Comparison of ENCODE assay signal across 22 mouse cellular contexts in the genomic region with DNA sequence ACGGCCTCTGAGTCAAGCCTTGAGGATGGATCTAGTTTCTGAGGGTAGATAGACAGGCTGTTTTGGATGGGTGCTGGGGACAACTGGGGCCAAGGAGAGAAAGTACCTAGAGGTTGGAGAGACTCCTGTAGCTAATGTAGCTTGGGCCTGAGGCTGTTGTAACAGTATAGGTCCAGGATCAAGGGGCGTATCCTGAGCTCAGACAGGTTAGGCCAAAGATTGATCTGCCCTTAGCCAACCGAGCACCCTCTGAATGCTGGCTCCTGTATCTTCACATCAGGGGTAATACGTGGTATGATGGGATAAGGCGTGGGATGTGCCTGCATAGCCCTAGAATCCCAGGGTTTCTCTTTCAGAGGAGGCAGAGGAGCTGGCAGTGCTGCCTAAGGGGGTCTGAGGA. TPM values are rescaled to one million over a fixed set of nuclear protein-coding genes. Genes with fewer than 3 reads are reported as not detected.
DNase-seq lines count a peak whose midpoint lies in the region; ATAC-seq and TF ChIP-seq lines count a peak whose summit lies in the region.
"Had no signal": no experiment of that assay in that cellular context is flagged by ENCODE, and none has a peak within 500 bp of the region (broad histone marks: within the 10 kb centered on the region; RNA-seq: fewer than 3 reads in every experiment).

No protein-coding gene starts in this region.

- no peak overlapping the region for H3K4me3 ChIP-seq in heart, embryonic 13.5 days
- H3K4me3 ChIP-seq in limb, embryonic 15.5 days, result no peak overlapping the region
- H3K4me3 ChIP-seq in limb, embryonic 10.5 days, result no peak overlapping the region
- no peak overlapping the region for H3K4me3 ChIP-seq in stomach, embryonic 14.5 days (ENCODE audit: low read depth, low read length)
- H3K4me3 ChIP-seq in stomach, postnatal 0 days (ENCODE audit: low read depth, low read length), result no peak overlapping the region
- H3K4me3 ChIP-seq: embryonic facial prominence, embryonic 12.5 days; hindbrain, embryonic 10.5 days had no signal

- H3K9ac ChIP-seq in heart, embryonic 13.5 days, result no peak overlapping the region
- no peak overlapping the region for H3K9ac ChIP-seq in limb, embryonic 15.5 days
- no peak overlapping the region for H3K9ac ChIP-seq in stomach, embryonic 14.5 days (replicated peaks; ENCODE audit: low read depth, low read length)
- H3K9ac ChIP-seq in stomach, postnatal 0 days (ENCODE audit: low read length), result no peak overlapping the region; the same call in 1 of the 2 replicates
- H3K9ac ChIP-seq: embryonic facial prominence, embryonic 12.5 days; hindbrain, embryonic 14.5 days had no signal

- no peak for TF ChIP-seq CTCF in stomach, postnatal 0 days (IDR thresholded peaks at IDR 0.05; ENCODE audit: low read depth)

- peaks cover 74% of the 10 kb centered on the region for H3K4me1 ChIP-seq in heart, embryonic 13.5 days
- peaks cover 74% of the 10 kb centered on the region for H3K4me1 ChIP-seq in limb, embryonic 15.5 days
- peaks cover 23% of the 10 kb centered on the region for H3K4me1 ChIP-seq in limb, embryonic 10.5 days
- peaks cover 35% of the 10 kb centered on the region for H3K4me1 ChIP-seq in stomach, embryonic 14.5 days (ENCODE audit: control insufficient read depth, insufficient read depth, low read length)
- peaks cover 10% of the 10 kb centered on the region for H3K4me1 ChIP-seq in stomach, postnatal 0 days (replicated peaks; ENCODE audit: control insufficient read depth, insufficient read depth)

- intact Hi-C loops in left cerebral cortex, postnatal 14 days (cut with DNase I), result no loop called here

- no peak for ATAC-seq in heart, embryonic 13.5 days (ENCODE audit: extremely low read depth, insufficient number of reproducible peaks, low FRiP score, low TSS enrichment)
- ATAC-seq in limb, embryonic 15.5 days (ENCODE audit: insufficient number of reproducible peaks, low FRiP score, low TSS enrichment, low read depth), result no peak
- ATAC-seq in stomach, embryonic 14.5 days (ENCODE audit: insufficient number of reproducible peaks, insufficient read depth, low FRiP score, low read depth), result no peak
- ATAC-seq in stomach, postnatal 0 days (ENCODE audit: low FRiP score, low TSS enrichment), result no peak
- ATAC-seq: CD4-positive, CD25-positive, alpha-beta regulatory T cell, adult 4 months; forebrain, embryonic 16.5 days had no signal

- 82% methylated on average over 5 of the region's 5 CpGs for WGBS in heart, embryonic 13.5 days
- 92% methylated on average over 5 of the region's 5 CpGs for WGBS in limb, embryonic 15.5 days
- WGBS in limb, embryonic 10.5 days, result 92% methylated on average over 5 of the region's 5 CpGs
- WGBS in stomach, embryonic 14.5 days, result 87% methylated on average over 5 of the region's 5 CpGs
- WGBS in stomach, postnatal 0 days, result 89% methylated on average over 5 of the region's 5 CpGs

- H3K27me3 ChIP-seq in heart, embryonic 13.5 days (replicated peaks), result no peaks in the 10 kb centered on the region
- H3K27me3 ChIP-seq in limb, embryonic 15.5 days, result no peaks in the 10 kb centered on the region
- no peaks in the 10 kb centered on the region for H3K27me3 ChIP-seq in limb, embryonic 10.5 days (ENCODE audit: low read depth, poor library complexity, severe bottlenecking)
- H3K27me3 ChIP-seq in stomach, embryonic 14.5 days (ENCODE audit: control insufficient read depth, insufficient read depth, low read length), result no peaks in the 10 kb centered on the region
- H3K27me3 ChIP-seq in stomach, postnatal 0 days (ENCODE audit: control insufficient read depth, insufficient read depth, low read length), result no peaks in the 10 kb centered on the region
- H3K27me3 ChIP-seq: embryonic facial prominence, embryonic 12.5 days had no signal

- no peak for TF ChIP-seq EP300 in stomach, postnatal 0 days (optimal IDR thresholded peaks at IDR 0.05)

- H3K4me2 ChIP-seq in heart, embryonic 13.5 days, result no peak overlapping the region
- H3K4me2 ChIP-seq in limb, embryonic 15.5 days, result no peak overlapping the region
- no peak overlapping the region for H3K4me2 ChIP-seq in stomach, embryonic 14.5 days (replicated peaks; ENCODE audit: low read depth, low read length)
- no peak overlapping the region for H3K4me2 ChIP-seq in stomach, postnatal 0 days (replicated peaks; ENCODE audit: low read depth)
- H3K4me2 ChIP-seq: embryonic facial prominence, embryonic 12.5 days; heart, embryonic 11.5 days; hindbrain, embryonic 14.5 days had no signal

- peak overlapping the region; percentile 75; the same call in 1 of the 2 replicates for H3K27ac ChIP-seq in heart, embryonic 13.5 days (replicated peaks)
- H3K27ac ChIP-seq in limb, embryonic 15.5 days, result 0 out of 2 replicates have a peak overlapping the region, but pooled peaks have one; percentile 3
- no peak overlapping the region; the same call in 1 of the 2 replicates for H3K27ac ChIP-seq in limb, embryonic 10.5 days
- peak overlapping the region; percentile 87; the same call in 1 of the 2 replicates for H3K27ac ChIP-seq in stomach, embryonic 14.5 days (ENCODE audit: low read length)
- H3K27ac ChIP-seq in stomach, postnatal 0 days (replicated peaks), result no peak overlapping the region; the same call in 1 of the 2 replicates
- H3K27ac ChIP-seq: embryonic facial prominence, embryonic 12.5 days; hindbrain, embryonic 10.5 days; hindbrain, embryonic 14.5 days had no signal

- DNase-seq in heart, adult 8-10 months (ENCODE audit: low spot score), result no peak
- no peak for DNase-seq in limb, embryonic 10.5 days (ENCODE audit: low spot score)
- DNase-seq in stomach, postnatal 0 days (ENCODE audit: low spot score), result no peak
- no peak for DNase-seq in left cerebral cortex, postnatal 14 days (ENCODE audit: low spot score in 2 of 2)
- DNase-seq: adrenal gland, adult 8-10 months; B cell, adult 2 months; cerebellum, adult 11 months; cerebellum, adult 8-10 months; cerebellum, postnatal 14 days; embryo, embryonic 11 days; gastrocnemius, postnatal 10 days; heart, adult 18-20 months had no signal

- H3K36me3 ChIP-seq in heart, embryonic 13.5 days, result no peaks in the 10 kb centered on the region
- peaks cover 46% of the 10 kb centered on the region for H3K36me3 ChIP-seq in limb, embryonic 15.5 days
- peaks cover 56% of the 10 kb centered on the region for H3K36me3 ChIP-seq in limb, embryonic 10.5 days
- peaks cover 24% of the 10 kb centered on the region; the same call in 1 of the 2 replicates for H3K36me3 ChIP-seq in stomach, embryonic 14.5 days (ENCODE audit: control insufficient read depth, insufficient read depth, low read length)
- H3K36me3 ChIP-seq in stomach, postnatal 0 days (ENCODE audit: control insufficient read depth, insufficient read depth, low read length), result peaks cover 2% of the 10 kb centered on the region; the same call in 1 of the 2 replicates
- H3K36me3 ChIP-seq: G1E; hindbrain, embryonic 10.5 days had no signal

- no peaks in the 10 kb centered on the region for H3K9me3 ChIP-seq in heart, embryonic 13.5 days
- no peaks in the 10 kb centered on the region for H3K9me3 ChIP-seq in limb, embryonic 15.5 days
- H3K9me3 ChIP-seq in limb, embryonic 10.5 days (replicated peaks), result no peaks in the 10 kb centered on the region
- H3K9me3 ChIP-seq in stomach, embryonic 14.5 days (ENCODE audit: control insufficient read depth, low read depth, low read length), result no peaks in the 10 kb centered on the region
- H3K9me3 ChIP-seq in stomach, postnatal 0 days (ENCODE audit: control insufficient read depth, low read length), result no peaks in the 10 kb centered on the region
- H3K9me3 ChIP-seq: embryonic facial prominence, embryonic 12.5 days; hindbrain, embryonic 10.5 days had no signal

RNA-seq across cellular contexts. Expression of gene Col27a1, which starts 21.0 kb away (rescaled TPM):
- polyA plus RNA-seq in heart, embryonic 13.5 days (2015; fragmentation: Nextera tagmentation; extraction: Ambion mirVana), result 3.7 and 4.2 TPM in 2 replicates
- total RNA-seq in heart, adult 8-10 months (2022), result 1 to 10 TPM; 1.1 to 1.5 (median 1.4) TPM
- 25.5 and 32.6 TPM in 2 replicates for polyA plus RNA-seq in limb, embryonic 15.5 days (2015; fragmentation: Nextera tagmentation; extraction: Ambion mirVana)
- 7.4 and 9.4 TPM in 2 replicates for polyA plus RNA-seq in limb, embryonic 10.5 days (2016; fragmentation: Nextera tagmentation; extraction: Ambion mirVana)
- 23.6 and 24.8 TPM in 2 replicates for polyA plus RNA-seq in stomach, embryonic 14.5 days (2014; fragmentation: Nextera tagmentation; extraction: Ambion mirVana)
- 5.3 and 6.2 TPM in 2 replicates for polyA plus RNA-seq in stomach, postnatal 0 days (2015; fragmentation: Nextera tagmentation; extraction: Ambion mirVana)
- total RNA-seq in left cerebral cortex, postnatal 14 days (2021), result 1 to 10 TPM; 3.1 to 3.4 TPM
- polyA plus RNA-seq: G1E had no signal

Comparison
In these comparisons a context has a peak if more than half of its experiments do, and no peak if none do; other contexts are left out.
1. H3K27ac ChIP-seq: peak in heart, embryonic 13.5 days (single experiment), limb, embryonic 15.5 days (single experiment) and stomach, embryonic 14.5 days (single experiment); none in limb, embryonic 10.5 days (single experiment) and stomach, postnatal 0 days (single experiment).